Mouse (Mus musculus): ENCODE results near the gene Rpap3. TPM values are rescaled to one million over a fixed set of nuclear protein-coding genes. Genes with fewer than 3 reads are reported as not detected.

The Rpap3 gene
- polyA plus RNA-seq, 1 experiment from 2014 or later: 25.4 TPM

GRCm38 (mm10) chr15:97748964-97749363 lies 43.3 kb upstream of the Rpap3 start:
- Histone ChIP-seq H3K9me3 (ENCODE audit: control insufficient read depth, low read length) (no peaks in the 10 kb centered on the region), H3K4me2 (ENCODE audit: low read depth, low read length) (no peak overlapping the region), H3K4me1 (ENCODE audit: control insufficient read depth, insufficient read depth, low read length) (peaks cover 21% of the 10 kb centered on the region), H3K36me3 (ENCODE audit: control insufficient read depth, insufficient read depth, low read length) (no peaks in the 10 kb centered on the region), H3K27me3 (replicated peaks; ENCODE audit: control insufficient read depth, insufficient read depth, low read length) (no peaks in the 10 kb centered on the region), H3K4me3 (ENCODE audit: low read depth, low read length) (no peak overlapping the region), H3K27ac (replicated peaks; ENCODE audit: low read depth, low read length) (no peak overlapping the region), H3K9ac (ENCODE audit: low read depth, low read length) (no peak overlapping the region)
- ATAC-seq (ENCODE audit: low read depth): no peak
- DNase-seq (ENCODE audit: low spot score): no peak
- 87% methylated on average over 4 of the region's 4 CpGs for WGBS

GRCm38 (mm10) chr15:97748309-97748708 lies 42.7 kb upstream of the Rpap3 start:
- Histone ChIP-seq H3K4me3 (ENCODE audit: low read depth, low read length) (no peak overlapping the region), H3K9ac (ENCODE audit: low read depth, low read length) (no peak overlapping the region), H3K4me1 (ENCODE audit: control insufficient read depth, insufficient read depth, low read length) (peaks cover 21% of the 10 kb centered on the region), H3K4me2 (ENCODE audit: low read depth, low read length) (no peak overlapping the region), H3K27ac (replicated peaks; ENCODE audit: low read depth, low read length) (no peak overlapping the region), H3K36me3 (ENCODE audit: control insufficient read depth, insufficient read depth, low read length) (no peaks in the 10 kb centered on the region), H3K27me3 (replicated peaks; ENCODE audit: control insufficient read depth, insufficient read depth, low read length) (no peaks in the 10 kb centered on the region), H3K9me3 (ENCODE audit: control insufficient read depth, low read length) (no peaks in the 10 kb centered on the region)
- DNase-seq (ENCODE audit: low spot score) (no peak), ATAC-seq (ENCODE audit: low read depth) (no peak)
- 56% methylated on average over 10 of the region's 10 CpGs for WGBS

- no peak for DNase-seq (ENCODE audit: low spot score)
- no peak for ATAC-seq (ENCODE audit: low read depth)
- no peak overlapping the region for H3K4me2 ChIP-seq (ENCODE audit: low read depth, low read length)
- no peak overlapping the region for H3K27ac ChIP-seq (replicated peaks; ENCODE audit: low read depth, low read length)
- WGBS: 75% methylated on average over 4 of the region's 4 CpGs
- H3K9ac ChIP-seq (ENCODE audit: low read depth, low read length): no peak overlapping the region
- no peaks in the 10 kb centered on the region for H3K9me3 ChIP-seq (ENCODE audit: control insufficient read depth, low read length)
- no peaks in the 10 kb centered on the region for H3K36me3 ChIP-seq (ENCODE audit: control insufficient read depth, insufficient read depth, low read length)
- H3K27me3 ChIP-seq (replicated peaks; ENCODE audit: control insufficient read depth, insufficient read depth, low read length): no peaks in the 10 kb centered on the region
- peaks cover 21% of the 10 kb centered on the region for H3K4me1 ChIP-seq (ENCODE audit: control insufficient read depth, insufficient read depth, low read length)
- no peak overlapping the region for H3K4me3 ChIP-seq (ENCODE audit: low read depth, low read length)
These were observed 41.9 kb upstream of the Rpap3 start for GRCm38 (mm10) chr15:97747486-97747885.

GRCm38 (mm10) chr15:97746748-97747147 lies 41.1 kb upstream of the Rpap3 start:
- Histone ChIP-seq H3K4me1 (ENCODE audit: control insufficient read depth, insufficient read depth, low read length) (peaks cover 21% of the 10 kb centered on the region), H3K36me3 (ENCODE audit: control insufficient read depth, insufficient read depth, low read length) (no peaks in the 10 kb centered on the region), H3K27me3 (replicated peaks; ENCODE audit: control insufficient read depth, insufficient read depth, low read length) (no peaks in the 10 kb centered on the region), H3K9ac (ENCODE audit: low read depth, low read length) (no peak overlapping the region), H3K4me2 (ENCODE audit: low read depth, low read length) (no peak overlapping the region), H3K27ac (replicated peaks; ENCODE audit: low read depth, low read length) (no peak overlapping the region), H3K9me3 (ENCODE audit: control insufficient read depth, low read length) (no peaks in the 10 kb centered on the region), H3K4me3 (ENCODE audit: low read depth, low read length) (no peak overlapping the region)
- ATAC-seq (ENCODE audit: low read depth) (no peak), DNase-seq (ENCODE audit: low spot score) (no peak)
- 92% methylated on average over 23 of the region's 24 CpGs for WGBS

GRCm38 (mm10) chr15:97746278-97746677 lies 40.7 kb upstream of the Rpap3 start:
- 89% methylated on average over 10 of the region's 10 CpGs for WGBS

GRCm38 (mm10) chr15:97745331-97745730 lies 39.7 kb upstream of the Rpap3 start:
- Histone ChIP-seq H3K9ac (ENCODE audit: low read depth, low read length) (peak overlapping the region; percentile 22; the same call in 1 of the 2 replicates), H3K4me1 (ENCODE audit: control insufficient read depth, insufficient read depth, low read length) (peaks cover 12% of the 10 kb centered on the region), H3K4me2 (ENCODE audit: low read depth, low read length) (no peak overlapping the region), H3K4me3 (ENCODE audit: low read depth, low read length) (no peak overlapping the region), H3K9me3 (ENCODE audit: control insufficient read depth, low read length) (no peaks in the 10 kb centered on the region), H3K27me3 (replicated peaks; ENCODE audit: control insufficient read depth, insufficient read depth, low read length) (no peaks in the 10 kb centered on the region), H3K36me3 (ENCODE audit: control insufficient read depth, insufficient read depth, low read length) (no peaks in the 10 kb centered on the region), H3K27ac (replicated peaks; ENCODE audit: low read depth, low read length) (no peak overlapping the region)
- DNase-seq (ENCODE audit: low spot score) (no peak), ATAC-seq (ENCODE audit: low read depth) (no peak)
- WGBS: 73% methylated on average over 7 of the region's 10 CpGs

More at GRCm38 (mm10) chr15:97746278-97746677, 40.7 kb upstream of the Rpap3 start:
- no peak overlapping the region for H3K4me2 ChIP-seq (ENCODE audit: low read depth, low read length)
- H3K27ac ChIP-seq (replicated peaks; ENCODE audit: low read depth, low read length): no peak overlapping the region
- no peak overlapping the region for H3K4me3 ChIP-seq (ENCODE audit: low read depth, low read length)
- ATAC-seq (ENCODE audit: low read depth) (no peak), DNase-seq (ENCODE audit: low spot score) (no peak)
- no peaks in the 10 kb centered on the region for H3K36me3 ChIP-seq (ENCODE audit: control insufficient read depth, insufficient read depth, low read length)
- no peak overlapping the region for H3K9ac ChIP-seq (ENCODE audit: low read depth, low read length)
- no peaks in the 10 kb centered on the region for H3K9me3 ChIP-seq (ENCODE audit: control insufficient read depth, low read length)
- H3K27me3 ChIP-seq (replicated peaks; ENCODE audit: control insufficient read depth, insufficient read depth, low read length): no peaks in the 10 kb centered on the region
- peaks cover 21% of the 10 kb centered on the region for H3K4me1 ChIP-seq (ENCODE audit: control insufficient read depth, insufficient read depth, low read length)

GRCm38 (mm10) chr15:97744930-97745329 lies 39.3 kb upstream of the Rpap3 start:
- no peak overlapping the region for H3K4me2 ChIP-seq (ENCODE audit: low read depth, low read length)
- no peak overlapping the region for H3K4me3 ChIP-seq (ENCODE audit: low read depth, low read length)
- peak overlapping the region; percentile 22; the same call in 1 of the 2 replicates for H3K9ac ChIP-seq (ENCODE audit: low read depth, low read length)
- DNase-seq (ENCODE audit: low spot score) (peak; percentile 64), ATAC-seq (ENCODE audit: low read depth) (peak; percentile 67)
- H3K36me3 ChIP-seq (ENCODE audit: control insufficient read depth, insufficient read depth, low read length): no peaks in the 10 kb centered on the region
- WGBS: 50% methylated on average over 10 of the region's 10 CpGs
- H3K27ac ChIP-seq (replicated peaks; ENCODE audit: low read depth, low read length): no peak overlapping the region
- no peaks in the 10 kb centered on the region for H3K27me3 ChIP-seq (replicated peaks; ENCODE audit: control insufficient read depth, insufficient read depth, low read length)
- peaks cover 8% of the 10 kb centered on the region for H3K4me1 ChIP-seq (ENCODE audit: control insufficient read depth, insufficient read depth, low read length)
- no peaks in the 10 kb centered on the region for H3K9me3 ChIP-seq (ENCODE audit: control insufficient read depth, low read length)

- DNase-seq (ENCODE audit: low spot score) (no peak), ATAC-seq (ENCODE audit: low read depth) (no peak)
- H3K4me1 ChIP-seq (ENCODE audit: control insufficient read depth, insufficient read depth, low read length): peaks cover 7% of the 10 kb centered on the region; the same call in 1 of the 2 replicates
- H3K27me3 ChIP-seq (replicated peaks; ENCODE audit: control insufficient read depth, insufficient read depth, low read length): no peaks in the 10 kb centered on the region
- H3K27ac ChIP-seq (replicated peaks; ENCODE audit: low read depth, low read length): no peak overlapping the region
- H3K9me3 ChIP-seq (ENCODE audit: control insufficient read depth, low read length): 0 out of 2 replicates have a peak, but pooled peaks cover 3% of the 10 kb centered on the region
- H3K36me3 ChIP-seq (ENCODE audit: control insufficient read depth, insufficient read depth, low read length): no peaks in the 10 kb centered on the region
- no peak overlapping the region for H3K4me3 ChIP-seq (ENCODE audit: low read depth, low read length)
- no peak overlapping the region for H3K4me2 ChIP-seq (ENCODE audit: low read depth, low read length)
- 77% methylated on average over 10 of the region's 12 CpGs for WGBS
- no peak overlapping the region for H3K9ac ChIP-seq (ENCODE audit: low read depth, low read length)
These were observed 38.4 kb upstream of the Rpap3 start for GRCm38 (mm10) chr15:97743961-97744525.

GRCm38 (mm10) chr15:97743210-97743609 lies 37.6 kb upstream of the Rpap3 start:
- H3K4me2 ChIP-seq (ENCODE audit: low read depth, low read length): no peak overlapping the region
- H3K4me3 ChIP-seq (ENCODE audit: low read depth, low read length): no peak overlapping the region
- H3K36me3 ChIP-seq (ENCODE audit: control insufficient read depth, insufficient read depth, low read length): no peaks in the 10 kb centered on the region
- 78% methylated on average over 5 of the region's 5 CpGs for WGBS
- 0 out of 2 replicates have a peak, but pooled peaks cover 3% of the 10 kb centered on the region for H3K9me3 ChIP-seq (ENCODE audit: control insufficient read depth, low read length)
- no peak for ATAC-seq (ENCODE audit: low read depth)
- no peaks in the 10 kb centered on the region for H3K27me3 ChIP-seq (replicated peaks; ENCODE audit: control insufficient read depth, insufficient read depth, low read length)
- no peak overlapping the region for H3K9ac ChIP-seq (ENCODE audit: low read depth, low read length)
- peaks cover 7% of the 10 kb centered on the region; the same call in 1 of the 2 replicates for H3K4me1 ChIP-seq (ENCODE audit: control insufficient read depth, insufficient read depth, low read length)
- DNase-seq (ENCODE audit: low spot score): no peak
- H3K27ac ChIP-seq (replicated peaks; ENCODE audit: low read depth, low read length): no peak overlapping the region
